In genomic region chr8:13489351-13489750, GRCm38 (mm10) we compare ENCODE assay signal across 12 mouse cellular contexts. TPM values are rescaled to one million over a fixed set of nuclear protein-coding genes. Genes with fewer than 3 reads are reported as not detected.
"Had no signal": no experiment of that assay in that cellular context is flagged by ENCODE, and none has a peak within 500 bp of the region (broad histone marks: within the 10 kb centered on the region; RNA-seq: fewer than 3 reads in every experiment).

No protein-coding gene starts in this region.

- H3K4me3 ChIP-seq: left cerebral cortex, adult 2 months; liver, embryonic 13.5 days had no signal

- H3K9ac ChIP-seq: liver, embryonic 13.5 days had no signal

- H3K36me3 ChIP-seq: liver, embryonic 13.5 days had no signal

- DNase-seq: layer of hippocampus, postnatal 36 days; liver, embryonic 13.5 days; lung, adult 2 months; lung, postnatal 14 days; thymus, adult 18-20 months; thymus, postnatal 36 days had no signal

- H3K4me2 ChIP-seq: liver, embryonic 13.5 days; midbrain, embryonic 11.5 days had no signal

- H3K9me3 ChIP-seq: liver, embryonic 13.5 days had no signal

- H3K27ac ChIP-seq: left cerebral cortex, adult 2 months; liver, embryonic 13.5 days had no signal

RNA-seq across cellular contexts. Expression of gene Gas6, which starts 4.9 kb away (rescaled TPM):
- total RNA-seq: megakaryocyte-erythroid progenitor cell, adult 5-6 weeks had no signal

RNA-seq across cellular contexts. Expression of gene Tmem255b, which starts 54.4 kb away (rescaled TPM):
- total RNA-seq: liver, adult 2 months; megakaryocyte progenitor cell, adult 5-6 weeks; megakaryocyte-erythroid progenitor cell, adult 5-6 weeks had no signal
- polyA plus RNA-seq: limb, embryonic 11.5 days; liver, embryonic 13.5 days had no signal
